Mouse (Mus musculus): Measurements from ENCODE around the gene Ddx55.

DNA sequence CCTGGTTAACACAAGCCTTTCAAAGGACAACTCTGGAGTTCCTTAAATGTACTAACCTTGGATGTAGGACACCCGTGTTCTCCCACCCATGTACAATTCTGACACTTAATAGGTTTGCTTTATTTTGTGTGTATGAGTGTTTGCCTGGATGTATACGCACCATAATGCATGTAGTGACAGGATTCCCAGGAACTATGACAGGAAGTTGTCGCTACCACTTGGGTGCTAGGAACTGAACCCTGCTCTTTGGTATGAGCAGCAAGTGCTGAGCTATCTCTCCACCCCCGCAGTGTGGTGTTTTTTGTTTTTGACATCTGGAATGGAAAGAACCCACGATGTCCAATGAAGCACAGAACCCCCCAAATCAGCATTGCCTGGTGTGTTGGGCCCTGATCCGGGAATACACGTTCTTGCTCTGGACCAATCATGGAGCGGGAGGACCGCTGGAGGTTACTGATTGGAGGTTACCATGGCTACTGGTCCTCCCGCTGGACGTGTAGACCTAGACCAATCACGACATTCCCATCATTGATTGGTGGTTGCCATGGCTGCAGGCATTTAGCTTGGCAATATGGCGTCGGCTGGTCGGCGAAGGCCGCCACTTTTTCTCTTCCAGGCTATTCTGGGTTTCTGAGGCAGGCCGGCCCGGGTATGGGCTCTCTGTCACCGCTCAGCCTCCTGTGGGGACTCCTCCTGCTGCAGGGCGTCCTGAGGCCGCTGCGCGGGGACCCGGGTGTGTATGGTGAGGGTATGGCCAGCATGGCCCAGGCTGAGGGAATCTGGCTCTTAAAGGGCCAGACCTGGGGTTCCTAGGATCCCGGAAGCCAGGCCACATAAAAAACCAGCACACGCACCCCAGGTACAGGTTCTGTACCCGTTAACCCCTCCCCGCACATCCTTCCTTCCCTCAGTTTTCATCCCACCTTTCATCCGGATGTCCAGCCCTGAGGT is 45.8 kb downstream of the Ddx55 start:
- TF ChIP-seq CTCF (IDR thresholded peaks at IDR 0.05; ENCODE audit: control insufficient read depth, insufficient read depth, insufficient replicate concordance, low read depth, low read length) (no peak), POLR2A (IDR thresholded peaks at IDR 0.05; ENCODE audit: control insufficient read depth, low read depth, low read length) (peak; percentile 85)

All from testis, adult 2 months (tissue).